Mouse (Mus musculus) T-helper 17 cell (primary cell): ENCODE data around the gene Gm4297.

Experiments used
- in situ Hi-C, 2 experiments: fragments of 300-600 bp; cut with MboI, MseI; formaldehyde crosslinking; loops; 1 replicate in 1 of 2; 2 replicates in 1 of 2; pipeline ENCODE4 v1.15.1; 2025; ENCODE audit warnings: high pct_unique_total_duplicates in 2 of 2

The Gm4297 gene

GRCm38 (mm10) chrX:24574795-24575194 lies at the start of gene Gm4297:
Gm4297 (minus strand) TSS chrX:24574895.
- in situ Hi-C loops: loop anchor here (25.0 kb wide), 3 partner anchors 1088 to 1963 kb away; partner anchors contain the start of gene Slx (in 1 of the 2)
